Mouse (Mus musculus) limb, embryonic 14.5 days (tissue): ENCODE data around the gene Ero1l. TPM values are rescaled to one million over a fixed set of nuclear protein-coding genes. Genes with fewer than 3 reads are reported as not detected.

Experiments used
- ATAC-seq: fragments of 200-750 bp; cut with Nextera tagmentation; 2 replicates; pipeline ENCODE4 v1.8.0; 2017; ENCODE audit warnings: low read depth, moderate number of reproducible peaks, moderate TSS enrichment; ENCODE audit not compliant: low FRiP score
- DNase-seq: peaks from one replicate; pipeline ENCODE4 v3.0.0-alpha.2; 2015; ENCODE audit warnings: low spot score
- H3K27ac ChIP-seq: fragments of 300-500 bp; sonication (generic); replicated peaks from 2 replicates; pipeline ENCODE4 v1.5.1; 2014; ENCODE audit warnings: low read depth, mild to moderate bottlenecking, low read length, moderate library complexity, mixed read lengths
- H3K27me3 ChIP-seq: fragments of 300-500 bp; sonication (generic); 2 replicates; pipeline ENCODE4 v1.6.1; 2014; ENCODE audit warnings: low read length, mixed read lengths; ENCODE audit not compliant: control insufficient read depth, insufficient read depth
- H3K36me3 ChIP-seq: fragments of 300-500 bp; sonication (generic); 2 replicates; pipeline ENCODE4 v1.6.1; 2014; ENCODE audit warnings: mild to moderate bottlenecking, low read length, moderate library complexity, mixed read lengths; ENCODE audit not compliant: control insufficient read depth, insufficient read depth
- H3K4me1 ChIP-seq: fragments of 300-500 bp; sonication (generic); 2 replicates; pipeline ENCODE4 v1.6.1; 2014; ENCODE audit warnings: antibody characterized with exemption, low read length, mixed read lengths; ENCODE audit not compliant: control insufficient read depth, insufficient read depth
- H3K4me2 ChIP-seq: fragments of 300-500 bp; sonication (generic); replicated peaks from 2 replicates; pipeline ENCODE4 v1.6.1; 2014; ENCODE audit warnings: low read depth, mild to moderate bottlenecking, low read length, moderate library complexity; ENCODE audit not compliant: severe bottlenecking
- H3K4me3 ChIP-seq: fragments of 300-500 bp; sonication (generic); replicated peaks from 2 replicates; pipeline ENCODE4 v1.5.1; 2014; ENCODE audit warnings: low read length
- H3K9ac ChIP-seq: fragments of 300-500 bp; sonication (generic); 2 replicates; pipeline ENCODE4 v1.6.1; 2014; ENCODE audit warnings: mild to moderate bottlenecking, low read depth, low read length, moderate library complexity; ENCODE audit not compliant: severe bottlenecking
- H3K9me3 ChIP-seq: fragments of 300-500 bp; sonication (generic); 2 replicates; pipeline ENCODE4 v1.6.1; 2016; ENCODE audit warnings: low read length; ENCODE audit not compliant: control insufficient read depth
- POLR2A ChIP-seq: fragments of 200-500 bp; IDR thresholded peaks from 2 replicates; pipeline ENCODE4 v1.8.0; 2012; ENCODE audit warnings: inconsistent platforms, mild to moderate bottlenecking, moderate library complexity, borderline replicate concordance; ENCODE audit not compliant: insufficient read depth, insufficient read length; ENCODE audit errors: extremely low read depth
- WGBS: fragments of 180-500 bp; shearing (Covaris S2); extraction: QIAGEN DNeasy Blood & Tissue Kit; methylation state at CpG from one replicate; pipeline ENCODE4 v1.1.7; 2014; 5-methylcytosine and 5-hydroxymethylcytosine counted together
- polyA plus RNA-seq, 2 experiments: library from polyadenylated mRNA; depleted of rRNA in 1 of 2; stranded (reverse) in 1 of 2; unstranded in 1 of 2; fragments of >200 nt; fragmentation: Nextera tagmentation in 1 of 2; extraction: Ambion mirVana in 1 of 2; gene quantifications; 2 replicates each; pipeline versions ENCODE4 v1.2.1 to v1.2.3; 2012 to 2014

The Ero1l gene
- polyA plus RNA-seq, 2 experiments, result 21.6 to 28.0 TPM

GRCm38 (mm10) chr14:45303939-45304338 is 14.6 kb downstream of the Ero1l start:
- H3K4me3 ChIP-seq, result no peak overlapping the region
- no peaks in the 10 kb centered on the region for H3K27me3 ChIP-seq
- TF ChIP-seq POLR2A, result no peak
- no peak for DNase-seq
- H3K9me3 ChIP-seq, result no peaks in the 10 kb centered on the region
- H3K36me3 ChIP-seq, result peaks cover 21% of the 10 kb centered on the region
- WGBS, result 79% methylated on average over 4 of the region's 4 CpGs
- no peak overlapping the region for H3K9ac ChIP-seq
- no peak for ATAC-seq
- H3K4me1 ChIP-seq, result no peaks in the 10 kb centered on the region
- no peak overlapping the region for H3K4me2 ChIP-seq
- H3K27ac ChIP-seq, result no peak overlapping the region

DNA sequence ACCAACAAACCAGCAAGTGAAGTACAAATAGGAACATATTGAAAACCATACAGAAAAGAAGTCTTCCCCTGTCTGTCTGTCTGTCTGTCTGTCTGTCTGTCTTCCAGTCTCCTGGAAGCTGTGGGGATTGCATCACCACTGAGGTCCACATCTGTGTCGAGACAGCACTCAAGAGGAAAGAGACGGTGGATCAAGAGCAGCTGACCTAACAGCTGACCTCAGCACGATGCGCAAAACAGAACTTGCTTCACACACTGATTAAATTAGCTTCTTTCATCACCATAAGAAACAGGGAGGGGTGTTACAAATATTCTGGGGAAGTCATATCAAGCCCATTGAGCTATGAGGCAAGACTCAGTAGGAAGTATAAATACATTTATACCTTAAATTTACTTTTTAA is 27.0 kb downstream of the Ero1l start:
- WGBS, result 70% methylated on average over 4 of the region's 4 CpGs
- TF ChIP-seq POLR2A, result no peak
- Histone ChIP-seq H3K27ac (no peak overlapping the region), H3K27me3 (no peaks in the 10 kb centered on the region), H3K4me2 (no peak overlapping the region), H3K9ac (no peak overlapping the region), H3K4me1 (no peaks in the 10 kb centered on the region), H3K4me3 (no peak overlapping the region), H3K9me3 (no peaks in the 10 kb centered on the region), H3K36me3 (peaks cover 23% of the 10 kb centered on the region)
- DNase-seq (no peak), ATAC-seq (no peak)

- no peaks in the 10 kb centered on the region for H3K9me3 ChIP-seq
- ATAC-seq (no peak), DNase-seq (no peak)
- H3K4me1 ChIP-seq, result no peaks in the 10 kb centered on the region
- H3K4me3 ChIP-seq, result no peak overlapping the region
- no peak overlapping the region for H3K4me2 ChIP-seq
- no peaks in the 10 kb centered on the region for H3K27me3 ChIP-seq
- no peak overlapping the region for H3K27ac ChIP-seq
- H3K36me3 ChIP-seq, result peaks cover 8% of the 10 kb centered on the region; the same call in 1 of the 2 replicates
- H3K9ac ChIP-seq, result no peak overlapping the region
- 84% methylated on average over 3 of the region's 3 CpGs for WGBS
- no peak for TF ChIP-seq POLR2A
Measured at GRCm38 (mm10) chr14:45282066-45282465, 36.5 kb downstream of the Ero1l start.

DNA sequence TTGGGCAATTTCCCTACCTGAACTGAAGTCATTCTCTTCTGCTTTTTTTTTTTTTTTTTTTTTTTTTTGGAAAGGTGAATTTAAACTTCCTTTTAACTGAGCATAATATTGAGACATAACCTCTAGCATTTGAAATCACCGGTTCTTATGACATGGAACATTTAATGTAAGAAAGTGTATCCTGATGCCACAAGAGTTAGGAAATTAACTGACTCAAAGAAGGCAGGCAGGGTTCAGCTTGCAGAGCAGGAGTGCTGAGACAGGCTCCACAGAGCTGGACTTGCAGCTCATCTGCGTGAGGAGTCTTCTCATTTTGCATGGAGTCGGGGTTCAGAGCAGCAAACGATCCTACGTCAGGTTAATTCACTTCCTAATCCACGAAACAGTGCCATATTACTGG is 42.8 kb downstream of the Ero1l start:
- no peak overlapping the region for H3K4me2 ChIP-seq
- 77% methylated on average over 6 of the region's 6 CpGs for WGBS
- no peak for ATAC-seq

DNA sequence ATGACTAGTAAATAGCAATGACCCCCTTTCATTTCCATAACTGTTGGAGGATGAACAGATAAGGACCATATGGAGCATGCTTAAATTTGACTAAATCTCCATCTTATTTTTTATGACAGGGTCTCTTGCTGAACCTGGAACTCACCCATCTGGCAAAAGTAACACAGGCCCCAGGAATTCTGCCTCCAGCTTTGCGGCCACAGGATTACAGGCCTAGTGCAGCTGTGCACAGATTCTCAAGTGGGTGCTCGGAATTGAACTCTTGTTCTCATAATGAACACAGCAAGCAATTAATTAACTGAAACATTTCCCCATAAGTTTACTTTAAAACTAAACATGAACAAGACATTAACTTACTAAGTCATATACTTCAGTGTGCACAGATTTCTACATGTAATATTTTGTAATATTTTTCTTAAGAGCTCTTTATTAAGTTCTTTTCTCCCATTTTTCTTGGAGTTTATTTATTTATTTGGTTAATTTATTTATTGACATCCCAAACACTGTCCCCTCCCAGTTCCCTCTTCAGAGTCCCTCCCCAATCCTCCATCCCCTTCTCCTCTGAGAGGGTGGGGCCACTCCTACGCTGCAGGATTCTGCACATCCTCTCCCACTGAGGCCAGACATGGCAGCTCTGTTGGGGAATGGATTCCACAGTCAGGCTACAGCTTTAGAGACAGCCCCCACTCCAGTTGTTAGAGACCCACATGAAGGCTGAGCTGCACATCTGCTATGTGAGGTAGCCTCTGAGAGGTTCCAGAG is 54.6 kb downstream of the Ero1l start:
- no peak overlapping the region for H3K9ac ChIP-seq
- no peak for ATAC-seq
- 60% methylated on average over 3 of the region's 3 CpGs for WGBS
- no peak overlapping the region for H3K4me3 ChIP-seq
- no peaks in the 10 kb centered on the region for H3K27me3 ChIP-seq
- H3K27ac ChIP-seq, result no peak overlapping the region
- H3K36me3 ChIP-seq, result no peaks in the 10 kb centered on the region; the same call in 1 of the 2 replicates
- no peak overlapping the region for H3K4me2 ChIP-seq
- no peak for DNase-seq
- TF ChIP-seq POLR2A, result no peak
- no peaks in the 10 kb centered on the region for H3K4me1 ChIP-seq
- H3K9me3 ChIP-seq, result peaks cover 3% of the 10 kb centered on the region; the same call in 1 of the 2 replicates

More for the DNA sequence above, 42.8 kb downstream of the Ero1l start:
- no peak overlapping the region for H3K9ac ChIP-seq
- DNase-seq, result no peak
- peaks cover 5% of the 10 kb centered on the region; the same call in 1 of the 2 replicates for H3K36me3 ChIP-seq
- no peaks in the 10 kb centered on the region for H3K4me1 ChIP-seq
- no peaks in the 10 kb centered on the region for H3K9me3 ChIP-seq
- H3K4me3 ChIP-seq, result no peak overlapping the region
- no peak for TF ChIP-seq POLR2A
- no peak overlapping the region for H3K27ac ChIP-seq
- H3K27me3 ChIP-seq, result no peaks in the 10 kb centered on the region
